Mouse (Mus musculus) spleen, embryonic (tissue): ENCODE data around the gene Mien1.

Source experiments
- CTCF ChIA-PET: fragments of 350-600 bp; sonication (Branson Sonifier 250); formaldehyde crosslinking; loops from one replicate; lab custom pipeline; 2022; lab: Charles Lee

Mien1 gene

DNA sequence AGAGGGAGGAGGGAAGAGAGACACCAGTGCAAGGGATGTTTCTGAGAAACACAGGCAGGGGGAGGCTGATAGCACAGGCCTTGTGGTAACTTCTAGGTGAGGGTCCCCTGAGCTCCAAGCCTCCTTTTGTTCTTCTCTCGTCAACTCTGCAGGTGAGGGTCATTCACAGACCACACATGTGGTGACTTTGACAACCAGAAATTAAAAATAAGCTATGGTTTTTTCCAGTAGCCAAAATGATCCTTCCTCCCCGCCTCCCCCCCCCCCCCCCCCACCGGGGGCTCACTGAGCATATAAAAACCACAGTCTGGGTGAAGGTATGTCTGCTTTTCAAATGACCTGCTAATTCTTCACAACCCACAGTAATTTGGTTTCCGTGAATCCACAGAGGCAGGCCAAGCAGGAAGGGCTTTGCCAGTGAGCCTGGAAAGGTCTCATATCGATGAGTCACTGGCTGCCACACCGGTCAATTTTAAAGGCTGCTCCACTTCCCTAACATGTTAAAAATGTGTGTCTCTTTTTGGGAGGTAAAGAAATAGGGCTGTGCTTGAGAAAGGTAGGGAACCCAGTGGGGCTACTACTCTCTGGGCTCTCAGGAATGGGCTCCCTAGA, 22.4 kb upstream of the Mien1 start:
- CTCF ChIA-PET, result interaction anchor here (0.5 to 1.1 kb wide), 2 partner anchors 9 to 13 kb away, joined by 3 read pairs; no protein-coding TSS in a partner anchor

DNA sequence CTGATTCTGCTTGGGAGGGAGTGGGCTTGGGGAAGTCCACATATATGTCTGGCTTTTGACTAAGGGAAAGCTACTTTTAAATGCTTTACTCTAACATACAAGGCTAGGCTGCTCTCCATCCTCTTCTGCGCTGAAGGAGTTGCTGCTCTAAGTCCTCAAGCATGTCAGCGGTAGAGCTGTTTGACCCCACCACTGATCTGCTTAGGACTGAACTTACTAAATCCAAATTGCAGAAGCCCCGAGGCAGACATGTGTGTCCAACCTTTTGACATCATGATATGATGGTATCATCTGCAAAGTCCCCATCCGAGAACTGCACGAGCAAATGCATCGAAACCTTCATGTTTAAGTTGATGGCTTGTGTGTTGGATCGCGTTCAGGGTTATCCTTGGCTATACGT, 21.1 kb upstream of the Mien1 start:
- CTCF ChIA-PET, result interaction anchor here (0.8 kb wide), 1 partner anchor 16 kb away, joined by 3 read pairs; no protein-coding TSS in a partner anchor

GRCm38 (mm10) chr11:98459071-98459741, 20.4 kb upstream of the Mien1 start:
- CTCF ChIA-PET, result interaction anchor here (0.7 to 0.8 kb wide), 2 partner anchors 13 to 17 kb away, joined by 3 read pairs; no protein-coding TSS in a partner anchor

GRCm38 (mm10) chr11:98458121-98458990, 19.6 kb upstream of the Mien1 start:
- CTCF ChIA-PET, result interaction anchor here (0.6 to 1.2 kb wide), 3 partner anchors 8 to 90 kb away, joined by 3 read pairs; no protein-coding TSS in a partner anchor

- CTCF ChIA-PET, result interaction anchor here (0.6 to 1.2 kb wide), 3 partner anchors 9 to 91 kb away, joined by 3 read pairs; no protein-coding TSS in a partner anchor
Observed at GRCm38 (mm10) chr11:98457367-98458120, 18.8 kb upstream of the Mien1 start.

GRCm38 (mm10) chr11:98456945-98457344, 18.2 kb upstream of the Mien1 start:
- CTCF ChIA-PET, result interaction anchor here (0.8 kb wide), 1 partner anchor 67 kb away, joined by 3 read pairs; no protein-coding TSS in a partner anchor

DNA sequence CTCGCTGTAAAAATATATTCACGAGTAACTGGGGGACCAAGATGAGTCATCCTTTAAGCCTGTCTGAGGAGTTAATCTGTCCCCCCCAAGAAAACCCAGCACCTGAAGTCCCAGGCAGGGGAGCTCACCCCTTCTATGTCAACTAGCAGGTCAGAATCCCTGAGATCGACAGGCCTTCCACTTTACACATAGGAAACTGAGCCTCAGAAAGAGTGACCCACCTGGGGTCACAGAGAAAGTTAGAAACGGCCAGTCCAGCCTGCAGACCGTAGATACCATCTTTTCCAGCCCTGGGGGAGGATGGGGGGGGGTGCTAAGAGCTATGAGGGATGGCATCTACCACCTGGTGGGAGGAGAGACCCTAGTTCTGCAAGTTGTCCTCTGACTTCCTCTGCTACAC, 17.8 kb upstream of the Mien1 start:
- CTCF ChIA-PET, result interaction anchor here (0.7 to 0.8 kb wide), 2 partner anchors 59 to 67 kb away, joined by 3 read pairs; no protein-coding TSS in a partner anchor

GRCm38 (mm10) chr11:98455484-98455883, 16.7 kb upstream of the Mien1 start:
- CTCF ChIA-PET, result no interaction called here

DNA sequence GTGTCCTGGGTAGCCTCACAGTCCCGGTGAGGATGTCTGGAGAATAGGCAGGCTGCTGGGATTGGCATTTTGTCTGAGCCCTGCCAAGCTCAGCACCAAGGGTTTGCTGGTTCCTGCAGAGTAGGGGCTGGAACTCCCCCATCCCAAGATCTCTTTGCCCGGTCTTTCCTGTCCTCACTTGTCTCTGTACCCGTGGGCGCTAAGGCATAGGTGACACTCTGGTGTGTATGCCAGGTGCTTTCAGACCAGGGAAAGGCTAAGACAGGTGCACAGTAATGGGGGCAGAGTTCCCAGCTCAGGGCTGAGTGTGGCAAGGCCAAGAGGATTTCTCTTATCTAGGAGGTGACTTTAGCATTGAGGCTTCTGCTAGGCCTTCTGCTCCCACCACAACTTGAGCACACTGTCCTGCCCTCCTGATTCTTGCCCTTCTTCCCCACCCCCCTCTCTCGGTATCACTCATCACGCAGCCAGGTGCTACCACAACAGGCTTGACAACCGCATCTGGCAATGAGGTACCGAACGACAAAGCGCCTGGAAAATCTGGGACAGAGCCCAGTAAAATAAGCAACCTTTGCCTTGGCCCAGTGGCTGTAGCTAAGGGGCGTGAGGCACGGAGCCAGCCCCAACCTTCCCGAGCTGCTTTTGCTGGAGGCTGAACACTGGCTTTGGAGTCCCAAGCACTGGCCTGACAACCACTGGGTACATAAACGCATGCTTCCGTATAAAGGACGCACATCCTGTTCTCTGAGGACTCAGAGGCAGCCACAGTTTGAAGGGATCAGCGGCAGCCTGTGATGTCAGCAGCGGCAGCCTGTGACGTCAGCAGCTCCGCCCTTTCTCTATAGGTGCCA, 11.4 kb upstream of the Mien1 start:
- CTCF ChIA-PET, result interaction anchor here (0.6 kb wide), 1 partner anchor 240 kb away, joined by 3 read pairs; no protein-coding TSS in a partner anchor

GRCm38 (mm10) chr11:98449419-98449818, 10.6 kb upstream of the Mien1 start:
- CTCF ChIA-PET, result no interaction called here

DNA sequence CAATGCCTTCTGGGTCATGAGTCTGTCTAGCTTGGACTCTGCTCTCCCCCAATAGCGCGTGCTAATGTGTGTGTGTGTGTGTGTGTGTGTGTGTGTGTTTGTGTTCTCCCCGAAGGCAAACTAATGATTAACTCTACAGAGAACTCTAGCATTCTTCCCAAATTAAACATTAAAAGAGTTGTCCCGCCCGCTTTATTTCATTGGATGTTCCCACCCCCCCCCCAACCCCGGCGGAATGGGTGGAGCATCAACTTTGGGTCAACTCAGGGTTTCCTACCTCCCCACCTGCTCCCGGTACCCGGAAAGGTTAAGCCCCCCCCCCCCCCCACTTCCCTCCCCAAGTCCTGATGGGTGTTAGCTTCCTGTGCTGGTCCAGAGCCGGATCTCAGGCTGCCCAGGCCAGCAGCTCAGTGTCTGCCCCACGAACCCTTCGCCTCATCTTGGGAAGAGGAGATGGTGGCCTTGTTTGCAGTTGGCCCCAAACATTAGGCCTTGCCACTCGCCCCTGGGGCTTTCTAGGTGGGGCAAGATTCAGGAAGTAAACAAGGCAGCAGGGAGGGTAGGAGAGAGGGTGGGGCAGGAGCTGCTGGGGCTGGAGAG, 9.5 kb upstream of the Mien1 start:
- CTCF ChIA-PET, result interaction anchor here (0.7 kb wide), 1 partner anchor 523 kb away, joined by 5 read pairs; no protein-coding TSS in a partner anchor

DNA sequence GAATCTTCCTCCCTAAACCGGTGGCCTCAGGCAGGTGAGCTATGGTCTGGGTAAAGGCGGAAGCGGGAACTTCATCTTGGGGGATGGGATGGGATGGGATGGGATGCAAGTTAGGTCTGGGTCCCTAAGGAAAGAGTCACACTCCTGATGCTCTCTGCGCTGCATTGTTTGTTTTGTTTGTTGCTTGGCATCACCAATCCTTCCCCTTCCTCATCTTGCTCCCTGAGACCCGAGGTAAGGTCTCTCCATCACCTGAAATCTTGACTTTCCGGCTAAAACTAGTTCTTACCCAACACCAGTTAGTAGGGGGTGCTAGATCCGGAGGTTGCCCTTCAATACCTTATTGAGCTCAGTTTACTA, 8.7 kb upstream of the Mien1 start:
- CTCF ChIA-PET, result interaction anchor here (0.6 to 0.7 kb wide), 2 partner anchors 97 to 524 kb away, joined by 4 to 5 read pairs; no protein-coding TSS in a partner anchor

DNA sequence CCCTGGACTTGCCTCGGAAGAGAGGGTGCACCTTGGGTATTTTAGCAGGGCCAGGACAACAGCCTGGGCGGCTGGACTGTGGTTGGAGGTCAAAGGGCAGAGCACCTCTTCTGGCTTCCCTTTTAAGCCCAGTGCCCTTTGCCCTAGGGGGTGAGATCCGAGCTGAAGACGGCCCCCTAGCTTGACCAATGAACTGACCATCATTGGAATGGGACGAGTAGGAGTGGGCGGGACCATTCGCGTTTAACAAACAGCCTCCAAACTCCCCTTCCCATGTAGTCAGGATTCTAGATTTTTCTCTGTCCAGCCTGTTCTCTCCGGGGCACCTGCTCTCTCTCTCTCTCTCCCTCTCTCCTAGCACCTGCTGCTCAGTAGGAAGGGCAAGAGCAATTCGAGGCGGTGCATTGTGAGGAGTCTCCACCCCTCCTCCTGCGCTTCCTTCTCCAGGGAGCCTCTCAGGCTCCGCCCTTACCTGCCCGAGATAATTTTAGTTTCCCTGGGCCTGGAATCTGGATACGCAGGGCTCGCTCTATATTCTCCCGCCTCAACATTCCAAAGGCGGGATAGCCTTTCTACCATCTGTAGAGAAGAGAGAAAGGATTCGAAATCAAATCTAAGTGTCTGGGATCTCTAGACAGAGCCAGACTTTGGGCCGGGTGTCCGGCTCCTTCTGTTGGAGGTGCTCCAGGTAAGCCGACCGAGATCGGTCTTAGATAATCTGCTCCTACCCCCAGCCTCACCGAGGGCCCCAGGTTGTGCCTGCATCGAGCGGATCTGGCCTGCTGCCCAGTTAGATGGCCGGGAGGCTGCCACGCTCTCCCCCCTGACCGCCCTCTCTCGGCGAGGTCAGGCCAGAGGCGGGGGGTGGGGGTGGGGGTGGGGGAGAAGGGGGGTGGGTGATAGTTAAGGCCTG, 8.0 kb upstream of the Mien1 start:
- CTCF ChIA-PET, result interaction anchor here (0.6 kb wide), 1 partner anchor 98 kb away, joined by 4 read pairs; no protein-coding TSS in a partner anchor

- CTCF ChIA-PET, result no interaction called here
Observed at GRCm38 (mm10) chr11:98446213-98446561, 7.4 kb upstream of the Mien1 start, which contains the start of gene Grb7. Gene Grb7, plus strand, starts transcription at chr11:98446394.

DNA sequence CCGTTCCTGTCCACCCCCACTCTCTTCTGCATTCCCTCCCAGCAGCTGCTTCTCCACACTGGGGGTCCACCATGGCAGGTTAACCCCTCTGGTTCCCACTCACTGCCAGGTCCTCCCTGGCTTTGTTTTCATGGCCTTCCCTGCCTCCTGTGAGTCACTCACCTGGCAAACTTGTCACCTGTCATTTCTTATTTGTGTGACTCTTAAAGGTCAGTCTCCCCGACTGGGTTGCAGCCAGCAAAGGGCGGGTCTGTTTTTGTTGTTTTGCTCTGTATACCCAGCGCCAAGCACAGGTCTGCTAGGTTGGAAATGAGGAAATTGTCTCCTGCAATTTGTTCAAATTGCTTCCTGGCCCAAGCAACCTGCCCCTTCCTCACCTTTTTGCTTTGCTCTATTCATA, 6.9 kb upstream of the Mien1 start:
- CTCF ChIA-PET, result no interaction called here

- CTCF ChIA-PET, result no interaction called here
Observed at GRCm38 (mm10) chr11:98445238-98445637, 6.4 kb upstream of the Mien1 start.

- CTCF ChIA-PET, result interaction anchor here (0.5 to 1.3 kb wide), 2 partner anchors 75 to 958 kb away, joined by 3 read pairs; no protein-coding TSS in a partner anchor
Observed at GRCm38 (mm10) chr11:98443688-98444087, 4.9 kb upstream of the Mien1 start.

- CTCF ChIA-PET, result no interaction called here
Observed at GRCm38 (mm10) chr11:98437441-98437840, 1.4 kb downstream of the Mien1 start.
